Mouse (Mus musculus): Measurements from ENCODE around the gene Scn8a. TPM values are rescaled to one million over a fixed set of nuclear protein-coding genes. Genes with fewer than 3 reads are reported as not detected.

Scn8a gene
- total RNA-seq, 2 experiments from 2014 or later: 164 to 171 TPM

- no peak for DNase-seq (ENCODE audit: extremely low spot score in 1 of 2, low spot score in 2 of 2)
- intact Hi-C loops (cut with DNase I): no loop called here
Measured at GRCm38 (mm10) chr15:100936176-100936575, 66.5 kb downstream of the Scn8a start.

- intact Hi-C loops (cut with DNase I): no loop called here
- DNase-seq (ENCODE audit: extremely low spot score in 1 of 2, low spot score in 2 of 2): no peak
Measured at GRCm38 (mm10) chr15:100948383-100948782, 78.7 kb downstream of the Scn8a start.

- intact Hi-C loops (cut with DNase I): no loop called here
- no peak for DNase-seq (ENCODE audit: extremely low spot score in 1 of 2, low spot score in 2 of 2)
Measured at GRCm38 (mm10) chr15:100949169-100949568, 79.5 kb downstream of the Scn8a start.

- DNase-seq (ENCODE audit: extremely low spot score in 1 of 2, low spot score in 2 of 2): no peak
- intact Hi-C loops (cut with DNase I): no loop called here
Measured at GRCm38 (mm10) chr15:100951491-100951890, 81.8 kb downstream of the Scn8a start.

- intact Hi-C loops (cut with DNase I): no loop called here
- DNase-seq (ENCODE audit: extremely low spot score in 1 of 2, low spot score in 2 of 2): no peak
Measured at GRCm38 (mm10) chr15:100952292-100952691, 82.6 kb downstream of the Scn8a start.

- no peak for DNase-seq (ENCODE audit: extremely low spot score in 1 of 2, low spot score in 2 of 2)
- intact Hi-C loops (cut with DNase I): no loop called here
Measured at GRCm38 (mm10) chr15:100952854-100953253, 83.2 kb downstream of the Scn8a start.

GRCm38 (mm10) chr15:100953955-100954354 is 84.3 kb downstream of the Scn8a start:
- intact Hi-C loops (cut with DNase I): no loop called here
- no peak for DNase-seq (ENCODE audit: extremely low spot score in 1 of 2, low spot score in 2 of 2)

GRCm38 (mm10) chr15:100954751-100955150 is 85.1 kb downstream of the Scn8a start:
- DNase-seq (ENCODE audit: extremely low spot score in 1 of 2, low spot score in 2 of 2): no peak
- intact Hi-C loops (cut with DNase I): no loop called here

GRCm38 (mm10) chr15:100960958-100961357 is 91.3 kb downstream of the Scn8a start:
- DNase-seq (ENCODE audit: extremely low spot score in 1 of 2, low spot score in 2 of 2): peak in 1 of 2 experiments; percentile 58
- intact Hi-C loops (cut with DNase I): loop anchor here (5.0 kb wide), 1 partner anchor 89 kb away; no protein-coding TSS in a partner anchor

GRCm38 (mm10) chr15:100961561-100961960 is 91.9 kb downstream of the Scn8a start:
- intact Hi-C loops (cut with DNase I): loop anchor here (5.0 kb wide), 1 partner anchor 89 kb away; no protein-coding TSS in a partner anchor
- no peak for DNase-seq (ENCODE audit: extremely low spot score in 1 of 2, low spot score in 2 of 2)

- DNase-seq (ENCODE audit: extremely low spot score in 1 of 2, low spot score in 2 of 2): peak in 1 of 2 experiments; percentile 39
- intact Hi-C loops (cut with DNase I): no loop called here
Measured at GRCm38 (mm10) chr15:100971443-100971842, 101.8 kb downstream of the Scn8a start.

GRCm38 (mm10) chr15:100972795-100973194 is 103.1 kb downstream of the Scn8a start:
- peak in 1 of 2 experiments; percentile 36 for DNase-seq (ENCODE audit: extremely low spot score in 1 of 2, low spot score in 2 of 2)
- intact Hi-C loops (cut with DNase I): no loop called here

- intact Hi-C loops (cut with DNase I): no loop called here
Measured at GRCm38 (mm10) chr15:100974679-100975078, 105.0 kb downstream of the Scn8a start.

GRCm38 (mm10) chr15:100983427-100984153 is 113.9 kb downstream of the Scn8a start:
- peak in 1 of 2 experiments; percentile 73 for DNase-seq (ENCODE audit: extremely low spot score in 1 of 2, low spot score in 2 of 2)
- intact Hi-C loops (cut with DNase I): no loop called here

More at GRCm38 (mm10) chr15:100974679-100975078, 105.0 kb downstream of the Scn8a start:
- no peak for DNase-seq (ENCODE audit: extremely low spot score in 1 of 2, low spot score in 2 of 2)

GRCm38 (mm10) chr15:100984154-100984893 is 114.7 kb downstream of the Scn8a start:
- DNase-seq (ENCODE audit: extremely low spot score in 1 of 2, low spot score in 2 of 2): no peak
- intact Hi-C loops (cut with DNase I): no loop called here

GRCm38 (mm10) chr15:100986479-100986878 is 116.8 kb downstream of the Scn8a start:
- intact Hi-C loops (cut with DNase I): no loop called here
- DNase-seq (ENCODE audit: extremely low spot score in 1 of 2, low spot score in 2 of 2): no peak

- no peak for DNase-seq (ENCODE audit: extremely low spot score in 1 of 2, low spot score in 2 of 2)
- intact Hi-C loops (cut with DNase I): no loop called here
Measured at GRCm38 (mm10) chr15:100987031-100987430, 117.4 kb downstream of the Scn8a start.

- DNase-seq (ENCODE audit: extremely low spot score in 1 of 2, low spot score in 2 of 2): no peak
Measured at GRCm38 (mm10) chr15:100990283-100990682, 120.6 kb downstream of the Scn8a start.

GRCm38 (mm10) chr15:100997090-100997489 is 127.4 kb downstream of the Scn8a start:
- intact Hi-C loops (cut with DNase I): no loop called here
- DNase-seq (ENCODE audit: extremely low spot score in 1 of 2, low spot score in 2 of 2): no peak

More at GRCm38 (mm10) chr15:100990283-100990682, 120.6 kb downstream of the Scn8a start:
- intact Hi-C loops (cut with DNase I): no loop called here

GRCm38 (mm10) chr15:101001685-101002084 is 132.0 kb downstream of the Scn8a start:
- DNase-seq (ENCODE audit: extremely low spot score in 1 of 2, low spot score in 2 of 2): no peak
- intact Hi-C loops (cut with DNase I): no loop called here

Data from left cerebral cortex, postnatal 10 days (tissue).